Mouse (Mus musculus): Measurements from ENCODE around the gene Cryz.
A peak's percentile ranks its signal among the peaks of the same experiment; 100 is the strongest.

Cryz gene

GRCm38 (mm10) chr3:154596488-154596933 lies at the start of gene Cryz:
Cryz (plus strand) TSS chr3:154596711.
- peak; percentile 93 for DNase-seq

- DNase-seq: no peak
These were observed 48.7 kb upstream of the Cryz start for GRCm38 (mm10) chr3:154547549-154548426.

DNA sequence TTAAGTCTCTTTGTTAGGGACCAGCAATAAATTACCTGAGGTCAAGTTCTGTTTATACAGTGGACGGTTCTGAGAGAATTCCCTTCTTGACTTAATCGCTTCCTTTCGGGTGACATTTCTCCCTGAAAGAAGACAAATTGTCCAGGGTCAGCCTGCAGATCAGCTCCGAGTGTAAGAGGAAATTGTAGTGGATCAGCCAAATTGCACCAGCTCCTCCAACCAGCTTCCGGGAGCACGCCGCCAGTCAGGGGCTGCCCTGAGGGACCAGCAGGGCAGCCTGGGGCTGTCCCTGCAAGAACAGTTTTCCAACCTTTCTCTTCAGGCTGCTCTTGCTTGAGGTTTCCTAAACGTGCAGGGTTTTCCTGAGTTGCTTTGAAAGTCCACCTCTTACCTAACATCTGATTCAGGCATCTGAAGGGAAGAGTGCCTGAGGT lies 47.6 kb upstream of the Cryz start:
- no peak for DNase-seq

DNA sequence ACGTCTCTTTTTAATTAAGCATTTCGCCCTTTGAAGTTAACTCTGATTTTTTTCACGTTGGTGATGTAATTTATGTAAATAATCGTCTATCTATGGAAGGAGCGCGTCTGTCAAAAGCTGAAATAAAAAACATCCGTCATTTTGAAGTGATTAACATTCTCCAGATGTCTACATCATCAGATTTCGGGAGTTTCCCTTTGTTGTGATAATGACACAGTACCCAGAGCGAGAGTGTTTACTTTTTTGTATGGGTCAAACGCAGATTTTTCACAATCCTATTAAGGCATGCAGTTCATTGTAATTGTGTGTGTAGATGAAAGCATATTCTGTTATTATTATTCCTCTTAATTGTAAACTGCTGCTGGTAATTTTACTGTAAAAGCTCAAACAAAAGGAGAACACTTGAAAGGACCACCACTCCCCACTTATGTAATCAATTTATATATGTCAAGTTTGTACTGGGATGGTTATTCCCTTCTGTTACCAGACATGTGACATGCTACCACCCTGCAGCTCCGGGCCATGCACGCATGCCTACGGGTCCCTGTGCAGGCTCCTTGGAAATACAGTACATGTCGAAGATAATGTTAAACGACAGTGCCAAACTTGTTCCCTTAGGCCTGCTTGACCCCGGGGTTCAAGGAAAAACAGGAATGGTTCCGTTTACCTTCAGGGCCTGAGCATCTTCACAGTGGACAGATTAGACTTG lies 46.0 kb upstream of the Cryz start:
- no peak for DNase-seq

GRCm38 (mm10) chr3:154551035-154551411 lies 45.5 kb upstream of the Cryz start:
- DNase-seq: no peak

- DNase-seq: no peak
These were observed 34.3 kb upstream of the Cryz start for GRCm38 (mm10) chr3:154562192-154562591.

DNA sequence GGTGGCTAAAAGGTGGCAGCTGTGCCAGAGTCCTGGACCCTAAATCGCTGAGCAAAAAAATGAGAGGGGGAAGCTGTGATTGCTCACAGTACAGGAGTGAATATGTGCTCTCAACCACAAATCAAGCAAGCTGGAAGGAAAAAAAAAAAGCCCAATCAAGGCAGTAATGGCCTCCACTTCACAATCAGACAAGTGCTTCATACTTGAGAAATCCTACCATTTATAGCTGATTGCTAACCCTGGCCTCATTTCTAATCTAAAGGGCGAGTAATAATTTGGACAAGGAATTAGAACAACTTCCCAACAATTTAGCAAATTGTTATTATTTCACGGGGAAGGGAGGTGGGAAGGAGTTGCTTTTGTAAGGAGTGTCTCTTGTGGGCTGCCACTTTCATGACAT lies 31.1 kb upstream of the Cryz start:
- no peak for DNase-seq

DNA sequence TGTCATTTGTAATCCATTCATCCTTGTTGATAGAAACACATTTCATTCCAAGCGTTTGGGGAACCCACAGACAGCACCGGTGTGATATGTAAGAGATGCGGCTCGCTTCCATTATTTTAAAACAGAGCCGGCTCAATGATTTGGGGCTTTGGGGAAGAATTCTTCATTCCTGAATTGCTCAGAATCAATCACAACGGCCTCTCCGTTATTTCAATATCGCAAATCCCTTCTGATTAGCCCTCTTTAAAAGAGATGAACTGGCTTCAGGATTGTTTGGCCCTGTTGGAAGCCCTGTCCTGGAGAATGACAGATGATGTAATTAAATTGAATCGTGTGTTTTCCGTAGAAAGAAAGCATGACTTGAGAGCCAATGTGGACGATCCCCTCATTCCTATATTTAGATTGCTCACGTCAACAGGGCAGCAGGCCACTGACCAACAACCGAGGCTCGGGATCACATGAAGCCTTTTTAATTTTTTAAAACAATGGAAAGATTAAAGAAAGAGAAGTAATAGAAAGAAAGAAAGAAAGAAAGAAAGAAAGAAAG lies 26.4 kb upstream of the Cryz start:
- DNase-seq: no peak

- DNase-seq: no peak
These were observed 25.7 kb upstream of the Cryz start for GRCm38 (mm10) chr3:154570786-154571185.

GRCm38 (mm10) chr3:154572341-154572972 lies 24.1 kb upstream of the Cryz start:
- peak; percentile 87 for DNase-seq

DNA sequence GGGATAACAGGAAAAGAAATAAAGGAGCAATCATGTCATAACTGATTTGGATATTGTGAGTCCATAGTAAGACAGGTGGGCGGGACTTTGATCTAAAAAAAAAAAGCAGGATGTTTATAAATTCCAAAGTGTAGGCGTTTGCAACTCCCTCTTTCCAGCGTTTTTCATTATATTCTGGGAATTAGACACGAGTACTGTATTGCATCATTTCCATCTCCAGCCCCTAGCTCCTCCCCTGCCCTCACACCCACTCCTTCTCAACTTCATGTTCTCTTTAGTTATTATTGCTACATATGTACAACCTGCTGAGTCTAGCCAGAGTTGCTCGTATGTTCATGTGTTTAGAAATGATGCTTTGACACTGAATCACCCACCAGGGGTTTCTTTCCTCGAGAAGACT lies 22.8 kb upstream of the Cryz start:
- DNase-seq: no peak

- no peak for DNase-seq
These were observed 18.6 kb upstream of the Cryz start for GRCm38 (mm10) chr3:154577895-154578294.

DNA sequence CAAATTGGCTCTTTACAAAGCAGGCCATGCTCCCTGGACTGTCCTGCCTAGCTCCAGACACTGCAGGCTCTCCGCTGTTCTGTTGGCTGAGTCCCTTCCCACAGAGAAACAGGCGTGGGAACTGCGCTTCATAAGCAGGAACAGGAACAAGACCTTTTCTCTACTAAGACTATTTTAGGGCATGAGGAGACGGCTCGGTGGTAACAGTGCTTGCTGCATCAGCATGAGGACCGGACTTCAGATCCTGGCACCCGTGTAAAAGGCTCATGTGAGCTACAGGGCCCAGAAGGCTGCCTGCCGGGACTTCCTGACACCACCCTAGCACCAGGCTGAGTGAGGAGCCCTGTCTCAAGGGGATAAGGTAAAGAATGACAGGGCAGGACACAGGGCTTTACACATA lies 12.2 kb upstream of the Cryz start:
- no peak for DNase-seq

DNA sequence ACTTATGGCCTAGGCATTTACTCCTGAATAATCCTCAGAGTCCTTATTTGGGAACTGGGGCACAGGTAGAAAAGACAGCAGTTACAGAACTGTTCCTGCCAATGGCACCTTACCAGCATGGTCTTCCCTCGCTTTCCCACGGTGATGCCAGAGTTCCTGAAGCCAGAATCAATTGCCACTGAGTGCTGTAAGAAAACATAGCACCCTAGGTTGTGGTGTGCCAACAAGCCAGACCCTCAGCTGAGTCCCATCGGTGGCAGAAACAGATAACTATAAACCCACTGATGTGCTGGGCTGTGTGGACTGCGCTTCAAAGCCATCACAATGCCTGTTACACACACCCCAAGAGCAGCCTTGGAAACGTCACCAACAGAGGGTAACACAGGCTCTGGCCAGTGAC lies 5.5 kb upstream of the Cryz start:
- no peak for DNase-seq

DNA sequence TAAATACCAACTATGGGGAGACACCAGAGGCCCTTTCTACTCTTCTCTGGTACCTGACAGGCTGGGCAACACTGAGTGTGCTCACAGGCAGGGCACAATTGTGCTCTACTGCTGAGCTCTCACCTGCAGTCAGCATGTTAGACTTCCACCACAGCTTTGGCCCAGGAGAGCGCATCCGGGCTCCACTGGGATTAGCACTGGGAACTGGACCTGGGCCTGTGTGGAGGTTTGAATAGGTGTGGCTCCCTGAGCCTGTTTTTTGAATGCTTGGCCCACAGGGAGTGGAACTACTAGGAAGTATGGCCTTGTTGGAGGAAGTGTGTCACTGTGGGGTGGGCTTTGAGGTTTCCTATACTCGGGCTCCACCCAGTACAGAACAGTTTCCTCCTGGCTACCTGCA lies 4.9 kb upstream of the Cryz start:
- no peak for DNase-seq

DNA sequence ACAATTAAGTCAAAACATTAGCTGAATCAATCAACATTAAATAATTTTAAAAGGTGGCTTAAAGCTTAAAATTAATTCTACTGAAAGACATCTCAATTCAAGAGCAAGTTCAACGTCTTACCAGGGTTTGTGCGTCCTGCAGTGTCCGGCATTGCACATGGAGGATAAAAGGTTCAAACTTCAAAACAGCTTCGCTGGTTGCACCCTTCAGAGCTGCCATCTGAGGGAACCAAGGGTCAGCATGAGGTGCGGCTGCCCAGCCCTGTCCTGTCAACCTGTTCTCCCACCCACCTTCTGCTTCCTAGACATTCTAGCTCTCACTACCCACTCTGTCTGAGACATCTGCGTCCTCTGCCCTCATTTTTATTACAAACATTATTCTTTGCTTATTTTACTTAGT lies 2.9 kb upstream of the Cryz start:
- no peak for DNase-seq

DNA sequence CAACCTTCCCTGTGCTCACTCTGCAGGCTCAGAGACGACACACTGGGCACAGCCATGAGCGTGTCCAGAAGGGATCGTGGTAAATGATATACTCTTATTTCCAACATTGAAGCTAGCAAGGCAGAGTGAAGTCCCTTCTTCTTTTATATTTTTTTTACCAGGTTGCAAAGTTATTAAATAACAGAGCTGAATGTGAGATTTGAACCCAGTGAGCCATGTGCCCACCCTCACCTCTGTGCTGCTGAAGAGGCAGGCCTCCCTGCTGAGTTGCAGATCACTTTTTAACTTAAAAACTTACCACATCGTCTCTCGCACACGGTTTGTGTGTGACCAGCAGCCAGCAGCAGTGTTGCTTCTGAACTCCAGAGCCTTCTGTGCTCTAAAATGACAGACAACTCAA lies 2.4 kb upstream of the Cryz start:
- DNase-seq: no peak

- DNase-seq: peak; percentile 98
These were observed 533 bp downstream of the Cryz start, which contains the start of gene Tyw3 for GRCm38 (mm10) chr3:154596934-154597554. Tyw3 (minus strand) TSS chr3:154597104.

DNA sequence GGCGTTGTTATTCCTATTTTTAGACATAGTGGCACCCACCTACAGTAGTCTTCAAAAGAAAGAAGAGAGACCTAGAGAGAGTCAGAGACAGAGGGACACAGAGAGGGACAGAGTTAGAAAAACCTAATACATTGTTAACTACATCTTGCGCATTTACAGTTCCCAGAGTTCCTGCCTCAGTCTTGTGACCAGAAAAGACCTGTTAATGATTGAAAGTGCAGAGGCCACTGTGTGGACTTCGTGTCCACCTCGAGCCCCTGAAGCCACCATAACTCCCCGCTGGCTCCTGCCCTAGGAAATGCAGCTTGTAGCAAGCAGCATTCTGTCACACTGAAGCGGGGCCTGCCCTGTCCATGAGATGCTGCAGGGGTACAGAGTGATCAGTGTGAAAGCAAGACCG lies 1.1 kb downstream of the Cryz start:
- no peak for DNase-seq

- no peak for DNase-seq
These were observed 5.6 kb downstream of the Cryz start for GRCm38 (mm10) chr3:154602141-154602540.

DNA sequence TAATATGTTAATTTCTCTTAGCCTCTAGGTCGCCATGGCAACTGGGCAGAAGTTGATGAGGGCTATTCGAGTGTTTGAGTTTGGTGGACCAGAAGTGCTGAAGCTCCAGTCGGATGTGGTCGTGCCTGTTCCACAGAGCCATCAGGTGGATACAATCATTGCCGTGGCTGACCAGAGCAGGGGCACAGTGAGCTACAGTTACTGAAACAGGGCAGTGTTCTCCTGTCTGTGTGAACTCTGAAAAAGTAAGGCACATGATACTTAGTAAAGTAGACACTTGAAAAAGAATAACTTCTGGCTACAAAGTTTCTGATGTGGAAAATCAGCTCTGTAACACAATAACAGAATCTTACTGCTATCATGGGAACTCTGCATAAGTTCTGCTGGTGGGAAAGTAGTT lies 8.4 kb downstream of the Cryz start:
- no peak for DNase-seq

GRCm38 (mm10) chr3:154607896-154608295 lies 11.4 kb downstream of the Cryz start:
- no peak for DNase-seq

GRCm38 (mm10) chr3:154611888-154612287 lies 15.4 kb downstream of the Cryz start:
- DNase-seq: no peak
